Mouse (Mus musculus) urinary bladder, postnatal 25 days (tissue): Measurements from ENCODE around the gene Rps19.

ENCODE experiments used
- DNase-seq: peaks from one replicate; pipeline ENCODE4 v3.0.0; 2022; ENCODE audit warnings: low spot score

The Rps19 gene

DNA sequence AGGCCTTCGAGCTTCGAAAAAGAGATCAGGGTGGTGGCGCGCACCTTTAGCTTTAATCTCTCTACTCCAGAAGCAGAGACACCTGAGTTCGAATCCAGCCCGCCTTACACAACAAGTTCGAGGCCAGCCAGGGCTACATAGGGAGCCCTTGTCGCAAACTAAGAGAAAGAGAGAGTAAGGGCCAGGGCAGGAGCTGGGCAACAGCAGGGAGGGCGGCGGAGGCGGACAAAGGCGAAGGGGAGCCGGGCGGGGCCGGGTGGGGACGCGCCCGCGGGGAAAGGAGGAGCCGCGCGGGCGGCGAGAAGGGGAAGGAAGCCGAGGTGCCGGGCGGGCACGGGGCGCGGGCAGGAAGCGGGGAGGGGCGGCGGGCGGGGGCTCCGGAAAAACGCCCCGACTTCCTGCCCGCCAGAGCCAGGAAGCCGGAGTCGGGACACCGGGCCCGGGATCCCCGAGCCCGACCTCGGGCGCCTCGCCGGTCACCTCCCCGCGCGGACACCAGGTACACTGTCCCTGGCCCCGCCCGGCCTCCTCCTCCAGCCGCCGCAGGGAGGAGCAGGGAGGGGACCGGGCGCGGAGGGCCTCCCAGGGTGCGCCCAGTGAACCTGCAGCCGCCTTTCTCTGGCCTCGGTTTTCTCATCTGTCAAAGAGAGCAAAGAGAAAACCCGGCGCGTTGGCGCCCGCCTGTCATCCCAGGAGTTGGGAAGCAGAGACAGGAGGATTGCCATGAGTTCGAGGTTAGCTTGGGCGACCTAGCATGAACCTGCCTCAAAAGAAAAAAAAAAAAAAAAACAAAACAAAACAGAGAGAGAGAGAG, 18.7 kb downstream of the Rps19 start, which contains the start of gene Arhgef1:
Arhgef1 (plus strand) TSS at position 283 of the 814 bp plus-strand sequence.
- peak; percentile 63 for DNase-seq

DNA sequence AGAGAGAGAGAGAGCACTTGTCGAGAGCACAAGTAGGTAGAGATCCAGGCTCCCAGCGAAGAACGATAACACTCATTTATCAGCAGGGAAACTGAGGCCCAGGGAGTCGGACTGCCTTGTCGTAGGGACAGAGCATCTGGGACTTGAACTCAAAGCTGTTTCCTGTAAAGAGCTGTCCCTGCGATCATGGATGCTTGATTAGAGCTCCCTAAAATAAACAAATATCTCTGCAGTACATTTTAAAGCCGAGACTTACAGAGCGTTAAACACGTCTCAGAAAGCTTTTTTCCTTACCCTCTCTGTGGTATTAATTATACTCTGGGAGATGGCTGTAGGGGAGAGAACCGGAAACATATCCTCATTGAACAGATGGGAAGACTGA, 19.3 kb downstream of the Rps19 start:
- DNase-seq = no peak

DNA sequence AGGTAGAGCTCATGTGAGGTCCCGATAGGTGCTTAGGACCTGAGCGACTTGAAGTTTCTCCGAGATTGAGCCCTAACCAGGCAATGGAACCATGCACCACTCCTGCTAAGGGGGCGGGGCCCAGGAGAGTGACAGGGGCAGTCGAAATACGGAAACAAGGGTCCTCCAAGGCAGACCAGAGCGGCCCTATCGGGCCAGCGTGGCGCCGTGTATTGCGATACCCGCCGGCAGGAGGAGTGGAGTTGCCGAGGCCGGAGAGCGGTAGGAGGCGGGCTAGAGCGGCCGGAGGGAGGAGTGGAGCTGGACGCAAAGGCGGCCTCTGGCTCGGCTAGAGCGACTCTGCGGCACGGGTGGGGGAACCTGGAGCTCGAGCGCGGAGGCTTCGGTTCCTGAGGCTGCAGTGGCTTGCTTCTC, 19.9 kb downstream of the Rps19 start:
- DNase-seq = peak; percentile 89

DNA sequence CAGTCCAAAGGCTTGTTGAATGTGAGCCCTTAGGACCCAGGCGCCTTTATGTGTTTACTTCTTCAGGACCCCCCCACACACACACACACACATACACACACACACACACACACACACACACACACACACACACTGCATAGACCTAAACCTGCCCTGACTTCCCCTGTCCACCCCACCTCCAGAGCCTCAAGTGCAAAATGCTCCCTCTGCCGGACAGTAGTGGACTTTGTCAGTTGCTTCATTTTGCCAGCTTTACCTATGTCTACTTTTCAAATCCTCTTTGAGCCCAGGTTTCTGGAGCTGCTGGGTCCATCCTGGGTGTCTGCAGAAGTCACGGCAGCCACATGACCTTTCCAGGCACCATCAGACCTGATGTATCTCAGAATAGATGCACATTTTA, 20.8 kb downstream of the Rps19 start:
- DNase-seq = peak; percentile 44

DNA sequence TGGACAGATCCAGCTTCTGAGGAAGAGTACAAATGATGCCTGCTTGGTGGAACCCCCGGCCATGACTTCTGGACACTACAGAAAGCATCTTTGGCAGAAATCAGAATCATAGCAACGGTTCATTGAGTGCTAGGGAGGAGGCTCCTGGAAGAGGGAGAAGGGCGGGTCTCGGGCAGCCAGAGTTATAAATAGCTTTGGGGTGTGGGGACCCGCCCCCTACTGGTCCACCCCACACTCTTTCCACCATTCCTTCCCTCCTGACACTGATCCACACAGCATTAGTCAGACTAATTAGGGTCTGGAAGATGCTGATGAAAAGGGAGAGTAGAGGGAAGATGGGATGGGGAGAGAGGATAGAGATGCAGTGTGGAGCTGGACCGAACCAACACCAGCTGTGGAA, 22.4 kb downstream of the Rps19 start:
- DNase-seq = no peak

GRCm38 (mm10) chr7:24907211-24907748, 23.1 kb downstream of the Rps19 start:
- DNase-seq = no peak

GRCm38 (mm10) chr7:24912480-24912879, 28.3 kb downstream of the Rps19 start:
- DNase-seq = no peak

- DNase-seq = no peak
Measured at GRCm38 (mm10) chr7:24918763-24919323, 34.7 kb downstream of the Rps19 start.

DNA sequence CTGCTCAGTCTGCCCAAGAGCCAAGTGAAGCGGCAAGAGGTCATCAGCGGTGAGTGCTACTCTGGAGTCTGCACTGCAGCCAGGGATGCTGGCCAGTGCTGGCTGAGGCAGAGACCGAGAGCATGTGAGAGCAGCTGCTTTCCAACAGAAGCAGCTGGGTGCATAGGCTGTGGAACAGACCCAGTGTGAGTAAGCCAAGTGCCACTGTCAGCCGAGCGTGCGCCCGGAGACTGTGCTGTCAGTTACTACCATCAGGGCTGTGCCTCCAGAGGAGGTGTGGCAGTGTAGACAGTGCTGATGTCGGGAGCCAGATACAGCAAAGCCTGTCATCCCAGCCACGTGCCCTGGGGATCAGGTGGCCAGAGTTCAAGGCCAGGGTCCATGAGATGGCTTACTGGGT, 35.6 kb downstream of the Rps19 start:
- no peak for DNase-seq

- no peak for DNase-seq
Measured at GRCm38 (mm10) chr7:24930475-24930874, 46.3 kb downstream of the Rps19 start.

DNA sequence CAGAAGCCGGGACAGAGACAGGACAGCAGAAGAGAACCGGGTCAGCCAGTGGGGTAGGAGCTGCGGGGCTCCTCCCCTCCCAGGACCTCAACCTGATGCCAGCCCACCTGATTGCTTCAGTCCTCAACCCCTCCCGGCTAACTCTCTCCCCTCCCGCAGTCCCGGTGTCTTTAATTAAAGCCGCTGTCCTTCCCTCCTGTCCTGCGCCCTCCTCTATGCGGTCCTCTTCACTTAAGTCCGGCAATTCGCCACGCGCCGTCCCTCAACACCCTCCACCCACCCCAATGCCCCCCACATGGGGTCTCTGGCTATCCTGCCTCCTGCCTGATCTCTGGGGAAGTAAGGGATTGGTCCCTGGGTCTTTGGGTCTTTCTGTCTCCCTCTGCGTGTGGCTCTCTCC, 47.5 kb downstream of the Rps19 start:
- no peak for DNase-seq
